27 mouse cellular contexts compared by ENCODE assay signal in the genomic region with DNA sequence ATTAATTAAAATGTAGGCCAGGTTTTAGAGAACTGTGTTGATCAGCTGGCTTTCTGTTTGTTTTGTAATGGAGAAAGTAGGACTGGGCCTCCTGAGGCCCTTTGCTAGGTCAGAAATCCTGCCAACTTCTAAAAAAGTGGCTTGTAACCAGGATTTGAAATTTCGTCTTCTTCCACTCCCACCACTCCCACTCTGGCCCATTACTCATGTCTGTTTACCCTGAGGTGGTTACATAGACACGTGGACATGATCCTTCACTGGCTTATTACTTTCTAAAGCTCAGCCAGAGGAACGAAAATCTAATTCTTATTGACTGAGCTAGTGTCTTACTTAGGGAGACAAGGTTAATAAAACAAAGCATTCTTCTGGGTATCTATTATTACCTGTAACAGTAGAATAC. TPM values are rescaled to one million over a fixed set of nuclear protein-coding genes. Genes with fewer than 3 reads are reported as not detected.
DNase-seq lines count a peak whose midpoint lies in the region; ATAC-seq and TF ChIP-seq lines count a peak whose summit lies in the region.
"Had no signal": no experiment of that assay in that cellular context is flagged by ENCODE, and none has a peak within 500 bp of the region (broad histone marks: within the 10 kb centered on the region; RNA-seq: fewer than 3 reads in every experiment).

No protein-coding gene starts in this region.

- no peak for TF ChIP-seq POLR2A in kidney, adult 2 months (IDR thresholded peaks at IDR 0.05; ENCODE audit: low read depth, low read length)

- WGBS in embryonic facial prominence, embryonic 14.5 days: 44% methylated on average over 3 of the region's 3 CpGs
- WGBS in embryonic facial prominence, embryonic 10.5 days: 80% methylated on average over 3 of the region's 3 CpGs
- 28% methylated on average over 3 of the region's 3 CpGs for WGBS in kidney, embryonic 16.5 days
- 62% methylated on average over 3 of the region's 3 CpGs for WGBS in kidney, adult 2 months
- 75% methylated on average over 3 of the region's 3 CpGs for WGBS in hindbrain, embryonic 10.5 days

- H3K4me1 ChIP-seq in embryonic facial prominence, embryonic 14.5 days (ENCODE audit: control insufficient read depth, insufficient read depth, low read length): no peaks in the 10 kb centered on the region
- H3K4me1 ChIP-seq in embryonic facial prominence, embryonic 10.5 days: no peaks in the 10 kb centered on the region
- H3K4me1 ChIP-seq in kidney, embryonic 16.5 days (ENCODE audit: insufficient read depth, low read length): peaks cover 9% of the 10 kb centered on the region
- H3K4me1 ChIP-seq in kidney, adult 2 months (ENCODE audit: control insufficient read depth, insufficient read depth, low read length): peaks cover 6% of the 10 kb centered on the region; the same call in 1 of the 2 replicates
- no peaks in the 10 kb centered on the region for H3K4me1 ChIP-seq in hindbrain, embryonic 10.5 days (replicated peaks)
- H3K4me1 ChIP-seq: embryonic facial prominence, embryonic 12.5 days; forebrain, embryonic 12.5 days; forebrain, embryonic 15.5 days; heart, embryonic 12.5 days had no signal

- H3K9me3 ChIP-seq in embryonic facial prominence, embryonic 14.5 days (ENCODE audit: control insufficient read depth, low read length): no peaks in the 10 kb centered on the region
- H3K9me3 ChIP-seq in embryonic facial prominence, embryonic 10.5 days: no peaks in the 10 kb centered on the region
- H3K9me3 ChIP-seq in kidney, embryonic 16.5 days (ENCODE audit: low read length): no peaks in the 10 kb centered on the region
- H3K9me3 ChIP-seq in hindbrain, embryonic 10.5 days: no peaks in the 10 kb centered on the region
- H3K9me3 ChIP-seq: embryonic facial prominence, embryonic 12.5 days; forebrain, embryonic 12.5 days; forebrain, embryonic 15.5 days; heart, embryonic 12.5 days; heart, embryonic 15.5 days had no signal

- no peak overlapping the region for H3K4me3 ChIP-seq in embryonic facial prominence, embryonic 14.5 days (ENCODE audit: low read depth, low read length)
- H3K4me3 ChIP-seq in embryonic facial prominence, embryonic 10.5 days: no peak overlapping the region
- H3K4me3 ChIP-seq in kidney, embryonic 16.5 days (ENCODE audit: low read length): no peak overlapping the region
- no peak overlapping the region for H3K4me3 ChIP-seq in kidney, adult 2 months (ENCODE audit: insufficient read depth, low read depth, low read length)
- no peak overlapping the region for H3K4me3 ChIP-seq in hindbrain, embryonic 10.5 days
- H3K4me3 ChIP-seq: embryonic facial prominence, embryonic 12.5 days; erythroblast, embryonic 14.5 days; forebrain, embryonic 12.5 days; forebrain, embryonic 15.5 days; heart, embryonic 12.5 days; heart, embryonic 15.5 days had no signal

- DNase-seq in embryonic facial prominence, embryonic 14.5 days (ENCODE audit: low spot score): peak; percentile 20
- no peak for DNase-seq in embryonic facial prominence, embryonic 10.5 days (ENCODE audit: low spot score)
- DNase-seq in kidney, adult 2 months: no peak
- DNase-seq in 3T3-L1 (ENCODE audit: low read depth, low spot score): peak; percentile 3
- DNase-seq in hindbrain, embryonic 10.5 days (ENCODE audit: low spot score): no peak
- DNase-seq: adrenal gland, postnatal 10 days; adrenal gland, postnatal 36 days; B cell, adult 2 months; cerebellum, adult 18-20 months; cerebellum, adult 9-10 months; cerebellum, postnatal 14 days; gastrocnemius, postnatal 25 days; heart, adult 18-20 months; heart, postnatal 10 days; heart, postnatal 36 days had no signal

- H3K27ac ChIP-seq in embryonic facial prominence, embryonic 14.5 days (replicated peaks; ENCODE audit: low read depth, low read length): no peak overlapping the region
- H3K27ac ChIP-seq in embryonic facial prominence, embryonic 10.5 days (replicated peaks): no peak overlapping the region
- peak overlapping the region; percentile 66 for H3K27ac ChIP-seq in kidney, embryonic 16.5 days (ENCODE audit: low read length)
- no peak overlapping the region for H3K27ac ChIP-seq in kidney, adult 2 months (ENCODE audit: insufficient read depth, low read depth, low read length)
- H3K27ac ChIP-seq in hindbrain, embryonic 10.5 days: no peak overlapping the region
- H3K27ac ChIP-seq: embryonic facial prominence, embryonic 12.5 days; forebrain, embryonic 12.5 days; forebrain, embryonic 15.5 days; heart, embryonic 15.5 days; hindbrain, embryonic 14.5 days; hindbrain, postnatal 0 days had no signal

- H3K4me2 ChIP-seq in embryonic facial prominence, embryonic 14.5 days (ENCODE audit: low read depth, low read length): no peak overlapping the region
- no peak overlapping the region for H3K4me2 ChIP-seq in kidney, embryonic 16.5 days (replicated peaks; ENCODE audit: low read depth, low read length)
- H3K4me2 ChIP-seq: embryonic facial prominence, embryonic 12.5 days; forebrain, embryonic 12.5 days; forebrain, embryonic 15.5 days; heart, embryonic 12.5 days; heart, embryonic 15.5 days; hindbrain, embryonic 14.5 days had no signal

- no peak for TF ChIP-seq CTCF in kidney, adult 2 months (conservative IDR thresholded peaks at IDR 0.05; ENCODE audit: insufficient read depth, insufficient read length, low read depth, low read length)

- no peaks in the 10 kb centered on the region for H3K27me3 ChIP-seq in embryonic facial prominence, embryonic 14.5 days (replicated peaks; ENCODE audit: control insufficient read depth, insufficient read depth, low read length)
- no peaks in the 10 kb centered on the region for H3K27me3 ChIP-seq in embryonic facial prominence, embryonic 10.5 days (replicated peaks; ENCODE audit: low read depth, poor library complexity, severe bottlenecking)
- no peaks in the 10 kb centered on the region for H3K27me3 ChIP-seq in kidney, embryonic 16.5 days (ENCODE audit: insufficient read depth, low read length)
- no peaks in the 10 kb centered on the region for H3K27me3 ChIP-seq in kidney, adult 2 months (replicated peaks; ENCODE audit: control insufficient read depth, insufficient read depth, low read length)
- no peaks in the 10 kb centered on the region for H3K27me3 ChIP-seq in hindbrain, embryonic 10.5 days (ENCODE audit: insufficient read depth, poor library complexity, severe bottlenecking)
- H3K27me3 ChIP-seq: CH12.LX; embryonic facial prominence, embryonic 12.5 days; forebrain, embryonic 12.5 days; forebrain, embryonic 15.5 days; heart, embryonic 12.5 days; heart, embryonic 15.5 days had no signal

- no peak for ATAC-seq in embryonic facial prominence, embryonic 14.5 days (ENCODE audit: low read depth)
- ATAC-seq in kidney, embryonic 16.5 days (ENCODE audit: low FRiP score, low TSS enrichment): peak; percentile 84
- ATAC-seq: forebrain, embryonic 15.5 days; hindbrain, postnatal 0 days; inflammation-experienced regulatory T-cells, adult 6 months had no signal

- H3K36me3 ChIP-seq in embryonic facial prominence, embryonic 14.5 days (ENCODE audit: control insufficient read depth, insufficient read depth, low read length): no peaks in the 10 kb centered on the region
- no peaks in the 10 kb centered on the region for H3K36me3 ChIP-seq in embryonic facial prominence, embryonic 10.5 days (replicated peaks)
- H3K36me3 ChIP-seq in kidney, embryonic 16.5 days (ENCODE audit: insufficient read depth, low read length): no peaks in the 10 kb centered on the region
- H3K36me3 ChIP-seq in kidney, adult 2 months (ENCODE audit: control insufficient read depth, insufficient read depth, low read length): no peaks in the 10 kb centered on the region
- H3K36me3 ChIP-seq in hindbrain, embryonic 10.5 days: no peaks in the 10 kb centered on the region
- H3K36me3 ChIP-seq: embryonic facial prominence, embryonic 12.5 days; forebrain, embryonic 12.5 days; forebrain, embryonic 15.5 days; G1E; heart, embryonic 12.5 days; heart, embryonic 15.5 days had no signal

- H3K9ac ChIP-seq in embryonic facial prominence, embryonic 14.5 days (ENCODE audit: low read depth, low read length): no peak overlapping the region
- no peak overlapping the region for H3K9ac ChIP-seq in kidney, embryonic 16.5 days (replicated peaks; ENCODE audit: low read length)
- H3K9ac ChIP-seq: embryonic facial prominence, embryonic 12.5 days; forebrain, embryonic 12.5 days; forebrain, embryonic 15.5 days; heart, embryonic 12.5 days; heart, embryonic 15.5 days; hindbrain, embryonic 14.5 days had no signal

RNA-seq across cellular contexts. Expression of gene Spata6, which starts 14.8 kb away (rescaled TPM):
- polyA plus RNA-seq in embryonic facial prominence, embryonic 14.5 days (2014; fragmentation: Nextera tagmentation; extraction: Ambion mirVana): 25.3 and 26.2 TPM in 2 replicates
- 23.9 and 25.3 TPM in 2 replicates for polyA plus RNA-seq in embryonic facial prominence, embryonic 10.5 days (2016; fragmentation: Nextera tagmentation; extraction: Ambion mirVana)
- 33.7 and 34.4 TPM in 2 replicates for polyA plus RNA-seq in kidney, embryonic 16.5 days (2015; fragmentation: Nextera tagmentation; extraction: Ambion mirVana)
- polyA plus RNA-seq in kidney, adult 2 months (2012; rRNA removed): 13.7 and 19.4 TPM in 2 replicates
- 27.6 and 29.1 TPM in 2 replicates for polyA plus RNA-seq in hindbrain, embryonic 10.5 days (2016; fragmentation: Nextera tagmentation; extraction: Ambion mirVana)
- polyA plus RNA-seq: G1E had no signal

Comparison
In these comparisons a context has a peak if more than half of its experiments do, and no peak if none do; other contexts are left out.
1. DNase-seq: peak in embryonic facial prominence, embryonic 14.5 days (single experiment) and 3T3-L1 (single experiment); none in embryonic facial prominence, embryonic 10.5 days (single experiment), kidney, adult 2 months (single experiment) and hindbrain, embryonic 10.5 days (single experiment).